Mouse (Mus musculus): Measurements from ENCODE around the gene Gjb5. TPM values are rescaled to one million over a fixed set of nuclear protein-coding genes. Genes with fewer than 3 reads are reported as not detected.

Gene Gjb5
- total and polyA plus RNA-seq, 2 experiments from 2014 or later = 0.51 to 0.73 TPM

- H3K4me3 ChIP-seq (ENCODE audit: low read length) = peak overlapping the region; percentile 58
- peak overlapping the region; percentile 5; the same call in 1 of the 2 replicates for H3K27ac ChIP-seq
- no peak for ATAC-seq
These were observed 43.4 kb downstream of the Gjb5 start for GRCm38 (mm10) chr4:127314585-127314984.

GRCm38 (mm10) chr4:127313861-127314260 lies 44.1 kb downstream of the Gjb5 start, which contains the start of gene Gja4:
Gene Gja4 (minus strand): TSS chr4:127314039.
- Histone ChIP-seq H3K27me3 (ENCODE audit: insufficient read depth, low read length) (no peaks in the 10 kb centered on the region), H3K9ac (replicated peaks; ENCODE audit: low read length) (peak within 1 kb of the TSS; percentile 70), H3K4me1 (ENCODE audit: insufficient read depth, low read length) (no peaks in the 10 kb centered on the region), H3K9me3 (ENCODE audit: low read length) (no peaks in the 10 kb centered on the region), H3K4me2 (ENCODE audit: low read depth, low read length) (peak within 1 kb of the TSS; percentile 92), H3K4me3 (ENCODE audit: low read length) (peak within 1 kb of the TSS; percentile 58), H3K36me3 (ENCODE audit: insufficient read depth, low read length) (no peaks in the 10 kb centered on the region), H3K27ac (peak within 1 kb of the TSS; percentile 5; the same call in 1 of the 2 replicates)
- ATAC-seq = peak; percentile 79
- under 1% methylated on average over 25 of the region's 25 CpGs for WGBS
- TF ChIP-seq CTCF (IDR thresholded peaks at IDR 0.05; ENCODE audit: low read depth) = peak; percentile 66
- DNase-seq (ENCODE audit: low spot score) = peak; percentile 89

More at GRCm38 (mm10) chr4:127314585-127314984, 43.4 kb downstream of the Gjb5 start:
- no peak for TF ChIP-seq CTCF (IDR thresholded peaks at IDR 0.05; ENCODE audit: low read depth)
- 50% methylated on average over 9 of the region's 9 CpGs for WGBS
- H3K9ac ChIP-seq (replicated peaks; ENCODE audit: low read length) = peak overlapping the region; percentile 70; the same call in 1 of the 2 replicates
- H3K4me1 ChIP-seq (ENCODE audit: insufficient read depth, low read length) = no peaks in the 10 kb centered on the region
- no peaks in the 10 kb centered on the region for H3K36me3 ChIP-seq (ENCODE audit: insufficient read depth, low read length)
- no peaks in the 10 kb centered on the region for H3K9me3 ChIP-seq (ENCODE audit: low read length)
- no peaks in the 10 kb centered on the region for H3K27me3 ChIP-seq (ENCODE audit: insufficient read depth, low read length)
- DNase-seq (ENCODE audit: low spot score) = no peak
- H3K4me2 ChIP-seq (ENCODE audit: low read depth, low read length) = peak overlapping the region; percentile 92

GRCm38 (mm10) chr4:127312349-127312748 lies 45.6 kb downstream of the Gjb5 start:
- H3K4me2 ChIP-seq (ENCODE audit: low read depth, low read length) = peak overlapping the region; percentile 92
- 72% methylated on average over 24 of the region's 24 CpGs for WGBS

GRCm38 (mm10) chr4:127311561-127311960 lies 46.4 kb downstream of the Gjb5 start:
- H3K27me3 ChIP-seq (ENCODE audit: insufficient read depth, low read length) = no peaks in the 10 kb centered on the region
- H3K36me3 ChIP-seq (ENCODE audit: insufficient read depth, low read length) = no peaks in the 10 kb centered on the region
- 57% methylated on average over 9 of the region's 9 CpGs for WGBS
- no peak overlapping the region for H3K9ac ChIP-seq (replicated peaks; ENCODE audit: low read length)
- DNase-seq (ENCODE audit: low spot score) = no peak
- H3K4me2 ChIP-seq (ENCODE audit: low read depth, low read length) = peak overlapping the region; percentile 92; the same call in 1 of the 2 replicates
- no peak overlapping the region for H3K4me3 ChIP-seq (ENCODE audit: low read length)
- no peak overlapping the region for H3K27ac ChIP-seq
- no peak for TF ChIP-seq CTCF (IDR thresholded peaks at IDR 0.05; ENCODE audit: low read depth)
- ATAC-seq = no peak
- H3K9me3 ChIP-seq (ENCODE audit: low read length) = no peaks in the 10 kb centered on the region
- no peaks in the 10 kb centered on the region for H3K4me1 ChIP-seq (ENCODE audit: insufficient read depth, low read length)

More at GRCm38 (mm10) chr4:127312349-127312748, 45.6 kb downstream of the Gjb5 start:
- no peaks in the 10 kb centered on the region for H3K4me1 ChIP-seq (ENCODE audit: insufficient read depth, low read length)
- no peak overlapping the region for H3K9ac ChIP-seq (replicated peaks; ENCODE audit: low read length)
- no peak for TF ChIP-seq CTCF (IDR thresholded peaks at IDR 0.05; ENCODE audit: low read depth)
- no peak for DNase-seq (ENCODE audit: low spot score)
- ATAC-seq = no peak
- no peaks in the 10 kb centered on the region for H3K9me3 ChIP-seq (ENCODE audit: low read length)
- no peaks in the 10 kb centered on the region for H3K36me3 ChIP-seq (ENCODE audit: insufficient read depth, low read length)
- H3K4me3 ChIP-seq (ENCODE audit: low read length) = no peak overlapping the region
- no peaks in the 10 kb centered on the region for H3K27me3 ChIP-seq (ENCODE audit: insufficient read depth, low read length)
- no peak overlapping the region for H3K27ac ChIP-seq

- DNase-seq (ENCODE audit: low spot score) = no peak
- 67% methylated on average over 2 of the region's 2 CpGs for WGBS
- H3K9me3 ChIP-seq (ENCODE audit: low read length) = no peaks in the 10 kb centered on the region
These were observed 51.1 kb downstream of the Gjb5 start for GRCm38 (mm10) chr4:127306915-127307314.

More at GRCm38 (mm10) chr4:127306915-127307314, 51.1 kb downstream of the Gjb5 start:
- no peak overlapping the region for H3K4me3 ChIP-seq (ENCODE audit: low read length)
- no peak for ATAC-seq
- no peak overlapping the region for H3K27ac ChIP-seq
- H3K27me3 ChIP-seq (ENCODE audit: insufficient read depth, low read length) = no peaks in the 10 kb centered on the region
- no peak overlapping the region for H3K4me2 ChIP-seq (ENCODE audit: low read depth, low read length)
- TF ChIP-seq CTCF (IDR thresholded peaks at IDR 0.05; ENCODE audit: low read depth) = no peak
- no peaks in the 10 kb centered on the region for H3K36me3 ChIP-seq (ENCODE audit: insufficient read depth, low read length)
- H3K9ac ChIP-seq (replicated peaks; ENCODE audit: low read length) = no peak overlapping the region
- H3K4me1 ChIP-seq (ENCODE audit: insufficient read depth, low read length) = no peaks in the 10 kb centered on the region

Other genes with a start within 250 kb of the Gjb5 start
- 6.7 and 8.7 TPM in 2 replicates for gene Tmem35b, start 234.5 kb downstream of the Gjb5 start, total RNA-seq (2014; rRNA removed)
- 13.8 and 15.4 TPM in 2 replicates for gene Tmem35b, start 234.5 kb downstream of the Gjb5 start, polyA plus RNA-seq (2015; fragmentation: Nextera tagmentation; extraction: Ambion mirVana)
- 153 and 163 TPM in 2 replicates for gene Dlgap3, start 189.0 kb downstream of the Gjb5 start, total RNA-seq (2014; rRNA removed)
- 30.0 and 34.2 TPM in 2 replicates for gene Dlgap3, start 189.0 kb downstream of the Gjb5 start, polyA plus RNA-seq (2015; fragmentation: Nextera tagmentation; extraction: Ambion mirVana)
- gene Smim12, start 114.4 kb downstream of the Gjb5 start, total RNA-seq (2014; rRNA removed) = 40.8 and 47.2 TPM in 2 replicates
- 63.7 and 65.4 TPM in 2 replicates for gene Smim12, start 114.4 kb downstream of the Gjb5 start, polyA plus RNA-seq (2015; fragmentation: Nextera tagmentation; extraction: Ambion mirVana)
- 20.8 and 30.8 TPM in 2 replicates for gene Gja4, start 44.1 kb downstream of the Gjb5 start, total RNA-seq (2014; rRNA removed)
- gene Gja4, start 44.1 kb downstream of the Gjb5 start, polyA plus RNA-seq (2015; fragmentation: Nextera tagmentation; extraction: Ambion mirVana) = 19.4 and 20.5 TPM in 2 replicates
- gene Gjb3, start 27.3 kb downstream of the Gjb5 start, total RNA-seq (2014; rRNA removed) = 0.21 and 0.83 TPM in 2 replicates
- gene Gjb3, start 27.3 kb downstream of the Gjb5 start, polyA plus RNA-seq (2015; fragmentation: Nextera tagmentation; extraction: Ambion mirVana) = 0.44 and 0.59 TPM in 2 replicates
- not detected in 2 replicates for gene Gjb4, start 4.1 kb downstream of the Gjb5 start, total RNA-seq (2014; rRNA removed)
- not detected in 2 replicates for gene Gjb4, start 4.1 kb downstream of the Gjb5 start, polyA plus RNA-seq (2015; fragmentation: Nextera tagmentation; extraction: Ambion mirVana)